Mouse (Mus musculus): ENCODE data around the gene Mipol1.

The Mipol1 gene

DNA sequence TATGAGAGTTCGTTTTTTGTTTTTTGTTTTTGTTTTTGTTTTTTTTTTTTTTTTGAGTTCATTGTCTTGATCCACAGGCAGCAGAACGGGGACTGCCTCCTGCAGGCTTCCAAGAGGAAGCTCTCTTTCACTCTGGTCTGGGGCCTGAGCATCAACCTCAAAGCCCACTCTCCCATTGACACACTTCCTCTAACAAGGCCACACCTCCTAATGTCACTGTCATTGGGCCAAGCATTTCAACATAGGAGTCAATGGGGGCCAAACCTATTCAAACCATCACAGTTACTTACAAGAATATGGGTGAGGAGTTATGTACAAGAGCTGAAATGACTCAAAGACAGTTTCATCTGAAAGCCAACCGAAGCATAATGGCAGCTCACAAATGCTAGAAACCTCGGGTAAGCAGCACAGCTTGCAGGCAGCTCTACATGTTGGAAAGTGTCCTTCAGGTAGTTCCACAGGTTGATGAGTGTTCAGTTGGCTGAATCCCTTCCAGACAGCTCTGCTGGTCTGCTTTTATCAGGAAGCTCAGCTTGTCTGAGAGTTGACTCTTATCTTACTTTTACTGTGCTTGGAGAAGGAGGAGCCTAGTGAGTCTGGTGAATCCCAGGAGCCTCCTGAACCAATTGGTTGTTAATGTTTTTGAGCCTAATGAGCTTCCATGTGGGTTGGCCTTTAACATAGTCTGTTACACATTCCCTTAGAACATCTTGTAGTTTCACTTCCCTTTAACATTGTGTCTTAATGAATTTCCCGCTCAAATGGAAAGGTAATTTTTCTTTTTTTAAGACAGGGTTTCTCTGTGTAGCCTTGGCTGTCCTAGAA is 13.7 kb downstream of the Mipol1 start:
- in situ Hi-C loops (cut with MseI, MboI) = no loop called here

DNA sequence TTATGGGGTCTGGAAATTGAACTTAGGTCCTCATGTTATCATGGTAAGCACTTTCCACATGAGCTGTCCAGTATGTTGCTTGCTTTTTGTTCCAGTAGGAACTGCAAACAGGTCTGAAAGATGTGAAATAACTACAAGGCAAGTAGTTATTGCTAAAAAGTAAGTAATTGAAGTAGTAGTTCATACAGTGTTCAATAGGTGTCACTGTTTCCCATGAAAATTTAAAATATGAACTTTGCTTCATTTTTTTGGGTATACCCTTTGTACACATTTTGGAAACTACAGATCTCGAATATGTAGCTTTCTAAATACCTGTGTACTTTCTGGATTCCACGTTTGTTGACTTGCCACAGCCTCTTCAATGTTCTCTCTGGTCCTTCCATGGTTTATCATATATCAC is 28.3 kb downstream of the Mipol1 start:
- in situ Hi-C loops (cut with MseI, MboI) = no loop called here

DNA sequence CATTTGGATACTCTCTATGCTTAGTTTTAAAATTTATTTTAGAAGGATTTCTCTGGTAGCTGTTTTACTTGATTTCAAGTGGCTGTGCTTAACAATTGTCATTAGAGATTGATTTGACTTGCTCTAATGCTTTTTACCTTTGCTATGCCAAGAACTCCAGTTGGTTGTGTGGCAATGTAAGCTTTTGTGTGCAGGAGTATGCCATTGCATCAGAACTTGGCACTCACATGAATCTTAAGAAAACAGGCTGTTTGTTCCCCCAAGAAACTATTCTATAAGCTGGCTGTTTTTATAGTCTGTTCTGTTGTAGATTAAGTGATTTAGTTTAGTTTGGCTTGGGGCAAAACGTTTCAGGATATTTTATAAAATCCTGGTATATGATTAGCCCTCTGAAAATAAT is 45.2 kb downstream of the Mipol1 start:
- in situ Hi-C loops (cut with MseI, MboI) = loop anchor here (25.0 kb wide), 2 partner anchors 262 to 512 kb away; partner anchors contain the start of gene Foxa1 (in 1 of the 2)

DNA sequence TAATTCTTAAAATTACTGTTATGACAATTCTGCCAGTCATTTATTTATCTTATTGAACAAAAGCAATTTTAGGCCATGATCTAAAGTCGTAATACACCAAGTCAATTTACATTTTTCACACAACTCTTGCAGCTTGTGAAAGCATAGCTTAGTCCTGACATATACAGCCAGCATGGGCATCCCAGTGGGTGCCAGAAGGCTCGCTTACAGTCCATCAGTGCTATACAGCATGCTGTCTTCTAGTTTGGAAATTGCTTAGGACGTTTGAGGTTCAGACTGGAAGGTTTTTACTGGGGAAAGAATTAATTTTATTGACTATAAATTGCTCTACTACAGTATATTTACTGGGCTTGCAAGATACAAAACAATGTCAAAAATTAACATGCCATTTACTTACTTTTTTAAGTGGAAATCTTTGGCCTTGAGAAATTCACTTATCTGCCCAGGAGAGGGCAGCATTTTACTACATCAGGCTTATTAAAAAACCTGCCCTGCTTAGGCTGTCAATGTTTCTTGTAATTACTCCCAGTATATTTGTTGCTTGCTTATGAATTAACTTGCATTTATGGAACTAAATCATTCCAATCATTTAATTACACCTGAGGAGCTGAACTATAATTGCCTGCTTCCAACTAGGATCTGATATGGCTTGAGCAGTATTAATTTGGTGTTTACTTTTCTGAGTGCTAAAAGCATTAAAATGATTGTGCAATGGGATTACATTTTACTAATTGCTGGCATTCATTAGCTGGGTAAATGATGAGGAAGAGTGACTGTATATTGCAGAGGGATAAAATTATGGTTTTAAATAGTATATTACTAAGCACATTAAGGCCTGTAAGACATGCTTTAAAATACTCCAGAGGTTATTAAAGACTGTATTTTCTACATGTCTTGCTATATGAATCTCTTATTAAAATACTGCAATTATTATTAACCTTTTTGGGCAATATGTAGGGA is 51.2 kb downstream of the Mipol1 start:
- in situ Hi-C loops (cut with MseI, MboI) = loop anchor here (10.0 to 25.0 kb wide), 3 partner anchors 256 to 506 kb away; partner anchors contain the start of gene Foxa1 (in 2 of the 2)

DNA sequence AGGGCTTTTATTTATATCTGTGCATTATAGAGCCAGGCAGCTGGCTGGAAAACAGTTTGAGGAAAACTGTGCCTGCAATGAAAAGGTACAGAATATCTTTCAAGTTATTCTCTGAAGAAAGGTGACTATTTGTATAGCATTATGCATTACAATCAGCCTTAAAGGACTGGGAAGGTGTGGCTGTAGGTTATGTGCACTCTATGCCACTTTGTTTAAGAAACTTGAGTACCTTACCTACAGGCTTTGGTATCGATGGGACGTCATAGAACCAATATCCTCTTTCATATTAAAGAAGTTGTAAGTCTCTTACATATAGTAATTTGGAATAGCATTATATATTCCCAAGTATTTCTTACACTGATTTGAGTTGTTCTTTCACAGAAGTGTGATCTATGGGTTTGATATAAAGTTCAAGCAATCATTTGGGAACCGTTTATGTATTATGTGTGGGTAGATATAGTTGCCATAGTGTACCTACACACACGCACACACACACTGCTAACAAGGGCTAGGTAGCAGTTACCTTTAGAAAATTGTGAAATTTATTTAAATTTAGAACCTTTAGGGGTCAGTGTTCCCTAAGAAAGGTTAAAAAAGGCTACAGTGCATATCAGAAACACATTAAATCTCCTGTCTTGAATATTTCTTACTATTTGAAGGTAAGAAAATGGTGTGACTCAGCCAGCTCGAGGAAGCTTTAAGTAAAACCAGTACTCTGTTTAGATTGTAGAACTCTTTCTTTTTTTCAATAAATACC is 55.3 kb downstream of the Mipol1 start:
- in situ Hi-C loops (cut with MseI, MboI) = loop anchor here (10.0 to 25.0 kb wide), 3 partner anchors 252 to 502 kb away; partner anchors contain the start of gene Foxa1 (in 2 of the 2)

DNA sequence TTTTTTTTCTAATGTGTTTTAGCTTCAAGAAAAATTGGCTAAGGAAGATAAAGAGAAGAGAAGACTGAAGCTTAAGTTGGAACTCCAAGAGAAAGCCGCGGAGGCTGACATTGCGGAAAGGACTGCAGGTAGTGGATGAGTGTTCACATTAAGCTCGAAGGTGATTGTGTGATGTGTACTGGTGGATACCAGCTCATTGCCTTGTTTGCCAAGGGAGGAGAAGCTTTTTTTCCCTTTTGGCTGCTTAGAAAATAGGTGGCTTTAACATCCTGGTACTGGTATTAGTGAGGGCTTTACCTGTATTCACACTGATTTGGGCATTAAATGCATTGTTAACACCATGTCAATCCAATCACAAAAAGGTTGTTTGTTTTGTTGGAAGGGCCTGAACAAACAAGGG is 77.1 kb downstream of the Mipol1 start:
- in situ Hi-C loops (cut with MseI, MboI) = no loop called here

DNA sequence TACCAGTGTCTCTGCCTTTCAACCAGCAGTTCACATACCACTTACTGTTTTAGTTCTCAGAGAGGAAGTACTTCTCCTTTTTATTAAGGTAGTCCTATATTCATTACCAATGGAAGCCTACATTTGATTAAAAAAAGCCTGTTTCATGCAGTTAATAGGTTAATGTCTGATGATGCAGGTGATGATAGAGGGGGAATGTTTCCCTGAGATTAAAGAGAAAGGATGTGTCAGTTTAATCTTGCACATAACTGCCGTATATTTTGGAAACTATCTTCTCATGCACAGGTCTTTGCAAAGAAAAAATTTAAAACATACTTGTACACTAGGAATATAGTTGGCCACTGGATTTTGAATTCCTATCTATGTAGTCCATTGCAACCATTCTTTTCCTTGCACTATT is 77.5 kb downstream of the Mipol1 start:
- in situ Hi-C loops (cut with MseI, MboI) = no loop called here

DNA sequence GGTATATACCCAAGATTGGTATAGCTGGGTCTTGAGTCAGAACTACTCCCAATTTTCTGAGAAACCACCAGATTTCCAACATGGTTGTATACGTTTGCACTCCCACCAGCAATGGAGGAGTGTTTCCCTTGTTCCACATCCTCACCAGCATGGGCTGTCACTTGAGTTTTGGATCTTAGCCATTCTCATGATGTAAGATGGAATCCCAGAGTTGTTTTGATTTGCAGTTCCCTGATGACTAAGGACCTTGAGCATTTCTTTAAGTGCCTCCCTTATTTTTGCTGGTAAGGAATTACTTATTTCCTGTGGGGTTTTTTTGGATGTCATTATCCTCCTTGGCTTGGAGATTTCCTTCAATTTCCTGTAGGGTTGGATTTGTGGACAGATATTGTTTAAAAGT is 108.8 kb downstream of the Mipol1 start:
- in situ Hi-C loops (cut with MseI, MboI) = no loop called here

DNA sequence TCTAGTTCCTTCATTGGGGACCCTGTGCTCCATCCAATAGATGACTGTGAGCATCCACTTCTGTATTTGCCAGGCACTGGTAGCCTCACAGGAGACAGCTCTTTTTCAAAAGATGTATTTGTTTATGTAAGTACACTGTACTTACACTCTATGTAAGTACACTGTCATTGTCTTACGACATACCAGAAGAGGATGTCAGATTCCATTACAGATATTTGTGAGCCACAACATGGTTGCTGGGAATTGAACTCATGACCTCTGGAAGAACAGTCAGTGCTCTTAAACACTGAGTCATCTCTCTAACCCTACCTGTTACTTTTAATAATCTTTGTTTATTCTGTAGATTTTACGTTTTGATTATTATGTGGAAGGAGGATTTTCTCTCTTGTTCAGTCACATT is 109.9 kb downstream of the Mipol1 start:
- in situ Hi-C loops (cut with MseI, MboI) = no loop called here

DNA sequence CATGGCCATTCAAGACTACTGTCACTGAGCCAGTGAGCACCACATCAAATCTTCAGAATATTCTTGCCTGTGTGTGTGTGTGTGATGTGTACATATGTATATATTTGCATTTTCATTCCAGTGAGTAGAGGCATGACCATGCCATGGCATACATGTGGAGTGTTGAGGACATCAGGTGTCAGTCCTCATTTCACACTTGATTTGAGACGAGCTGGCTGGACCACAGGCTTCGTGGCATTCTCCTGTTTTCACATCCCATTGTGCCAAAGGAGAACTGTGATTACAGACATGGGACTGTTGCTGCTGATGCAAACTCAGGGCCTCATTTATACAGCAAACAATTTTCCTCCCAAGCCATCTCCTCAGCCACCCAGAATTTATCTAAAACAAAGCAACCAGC is 132.5 kb downstream of the Mipol1 start:
- in situ Hi-C loops (cut with MseI, MboI) = no loop called here

DNA sequence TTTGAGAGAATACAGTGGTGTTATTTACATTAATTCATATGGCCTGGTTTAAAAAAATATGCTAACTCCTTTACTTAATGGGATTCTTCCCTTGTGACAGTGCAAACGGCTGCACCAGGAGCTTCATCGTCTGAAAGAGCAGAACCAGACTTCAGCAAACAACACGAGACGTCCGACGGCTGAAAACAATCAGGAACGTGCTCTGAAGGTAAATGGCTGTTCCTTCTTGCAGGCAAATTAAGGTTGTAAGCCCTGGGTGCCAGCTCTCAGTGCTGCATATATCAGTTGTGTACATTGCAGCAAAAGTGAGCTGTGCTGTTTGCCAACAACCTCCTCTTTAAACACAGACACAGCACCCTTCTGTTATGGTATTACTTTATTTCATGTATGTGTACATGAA is 133.8 kb downstream of the Mipol1 start:
- in situ Hi-C loops (cut with MseI, MboI) = no loop called here

DNA sequence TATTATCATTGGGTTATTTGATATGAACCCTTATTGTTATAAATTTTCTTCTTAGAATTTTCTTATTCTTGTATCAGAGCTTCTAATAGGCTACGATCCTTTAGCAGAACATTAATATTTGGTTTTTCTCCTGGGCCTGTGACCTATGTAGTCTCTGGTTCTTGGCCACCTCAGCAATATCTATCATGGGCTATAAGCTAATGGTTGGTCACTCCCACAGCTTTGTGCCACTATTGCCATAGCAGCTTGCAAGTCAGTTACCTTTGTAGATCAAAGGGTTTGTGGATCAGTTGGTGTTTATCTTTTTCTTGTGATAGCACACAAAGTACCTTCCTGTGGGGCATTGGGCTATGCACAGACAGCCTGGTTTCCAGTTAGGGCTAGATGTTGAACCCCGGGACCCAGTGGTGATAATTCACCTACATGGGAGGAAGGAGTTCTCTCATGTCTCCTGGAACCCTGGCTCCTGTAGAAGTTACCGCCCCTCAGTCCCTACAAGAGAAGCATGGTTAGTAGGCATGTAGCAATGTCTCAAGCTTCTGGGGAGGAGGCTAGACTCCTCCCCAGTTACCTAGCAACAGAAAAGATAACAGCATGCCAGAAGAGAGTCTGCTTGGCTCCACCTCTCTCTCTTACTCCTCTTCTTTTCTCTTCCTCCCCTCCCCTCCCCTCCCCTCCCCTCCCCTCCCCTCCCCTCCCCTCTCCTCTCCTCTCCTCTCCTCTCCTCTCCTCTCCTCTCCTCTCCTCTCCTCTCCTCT is 141.7 kb downstream of the Mipol1 start:
- in situ Hi-C loops (cut with MseI, MboI) = no loop called here

DNA sequence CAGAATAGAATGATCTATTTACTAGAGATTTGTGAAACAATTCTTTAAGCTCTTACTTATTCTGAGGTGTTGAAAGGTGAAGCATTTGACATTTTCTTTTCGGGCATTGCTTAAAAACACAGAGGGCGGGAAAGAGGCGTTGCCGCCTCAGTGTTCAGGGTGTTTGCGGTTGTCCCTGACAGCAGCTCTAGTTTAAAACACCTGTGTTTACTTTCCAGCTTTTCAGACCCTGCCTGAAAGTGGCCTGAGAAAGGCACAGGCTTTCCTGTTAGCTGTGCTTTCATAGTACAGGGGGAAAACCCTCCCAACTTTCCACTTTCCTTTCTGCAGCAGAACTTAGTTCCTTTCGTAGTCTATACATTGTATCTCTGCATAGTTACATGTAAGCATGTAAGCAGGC is 152.6 kb downstream of the Mipol1 start:
- in situ Hi-C loops (cut with MseI, MboI) = no loop called here

DNA sequence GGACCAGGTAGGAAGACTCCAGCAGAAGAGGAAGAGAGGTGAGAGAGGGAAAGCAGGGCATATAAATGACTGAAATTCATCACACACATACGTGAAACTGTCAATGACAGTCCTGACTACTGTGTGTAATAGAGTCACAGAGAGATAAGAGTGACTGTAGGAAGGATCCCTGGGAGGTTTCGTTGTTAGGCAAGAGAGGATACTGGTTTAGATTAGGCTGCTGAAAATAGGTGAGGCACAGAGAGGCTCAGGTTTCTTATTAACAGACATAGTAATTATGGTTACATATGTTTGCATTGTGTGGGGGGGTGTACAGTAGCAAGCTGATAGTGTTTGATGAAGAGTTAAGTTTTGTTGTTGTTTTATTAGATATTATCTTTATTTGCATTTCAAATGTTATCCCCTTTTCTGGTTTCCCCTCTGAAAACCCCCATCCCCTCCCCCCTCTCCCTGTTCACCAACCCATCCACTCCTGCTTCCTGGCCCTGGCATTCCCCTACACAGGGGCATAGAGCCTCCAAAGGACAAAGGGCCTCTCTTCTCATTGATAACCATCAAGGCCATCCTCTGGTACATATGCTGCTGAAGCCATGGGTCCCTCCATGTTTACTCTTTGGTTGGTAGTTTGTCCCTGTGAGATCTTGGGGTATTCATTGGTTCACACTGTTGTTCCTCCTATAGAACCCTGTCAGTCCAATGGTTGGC is 157.5 kb downstream of the Mipol1 start:
- in situ Hi-C loops (cut with MseI, MboI) = no loop called here

DNA sequence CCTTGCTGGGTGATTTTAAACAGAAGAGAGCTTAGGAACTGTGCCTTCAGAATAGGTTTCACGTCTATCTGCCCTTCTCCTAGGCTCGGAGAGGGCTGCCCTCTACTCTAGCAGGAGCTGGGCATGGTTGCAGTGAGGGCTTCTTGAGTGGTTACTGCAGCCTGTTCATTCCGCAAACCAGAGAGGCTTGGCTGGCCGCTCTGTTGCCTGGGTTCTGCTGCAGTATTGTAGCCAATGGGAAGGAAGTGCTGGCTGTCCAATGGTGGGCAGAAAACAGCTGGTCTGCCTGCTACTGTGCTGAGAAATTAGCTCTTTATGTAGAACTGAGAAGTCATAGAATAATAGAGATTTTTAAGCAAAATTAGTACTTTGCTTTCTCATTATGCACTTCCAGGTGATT is 169.3 kb downstream of the Mipol1 start:
- in situ Hi-C loops (cut with MseI, MboI) = no loop called here

DNA sequence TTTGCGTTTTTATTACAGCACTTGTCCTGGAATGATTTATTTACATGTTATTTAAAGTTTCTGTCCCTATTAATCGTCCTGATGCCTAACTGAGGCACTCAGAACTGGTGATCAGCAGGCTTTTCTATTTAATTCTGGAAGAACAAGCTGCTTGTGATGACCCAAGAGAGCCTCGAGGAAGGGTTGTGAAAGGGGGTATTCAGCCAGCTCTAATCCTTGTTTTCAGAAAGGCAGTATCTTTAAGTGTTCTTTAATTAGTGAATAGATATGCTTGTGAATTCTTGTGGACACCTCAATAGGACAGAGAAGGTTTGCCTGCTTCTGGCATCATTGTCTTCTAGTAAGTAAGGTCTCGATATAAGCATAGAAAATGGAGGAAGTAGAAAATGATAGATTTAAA is 170.0 kb downstream of the Mipol1 start:
- in situ Hi-C loops (cut with MseI, MboI) = no loop called here

DNA sequence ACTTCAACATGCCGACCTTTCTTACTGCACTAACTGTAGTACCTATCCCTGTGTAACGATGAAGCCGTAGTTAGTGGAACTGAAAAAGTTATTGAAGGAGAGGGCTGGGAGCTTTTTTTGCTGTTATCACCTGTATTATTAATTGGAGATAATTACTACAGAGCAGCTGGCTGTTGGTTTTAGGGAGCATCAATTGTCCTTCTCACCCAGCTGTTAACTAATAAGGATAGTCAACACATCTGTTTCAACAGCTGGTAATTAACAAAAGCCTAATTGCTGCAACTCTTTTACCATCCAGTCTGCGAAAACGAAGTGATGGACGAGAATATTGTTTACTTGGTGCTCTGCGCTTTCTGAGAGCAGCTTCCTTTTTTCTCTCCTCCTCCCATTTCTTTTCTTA is 170.9 kb downstream of the Mipol1 start:
- in situ Hi-C loops (cut with MseI, MboI) = no loop called here

DNA sequence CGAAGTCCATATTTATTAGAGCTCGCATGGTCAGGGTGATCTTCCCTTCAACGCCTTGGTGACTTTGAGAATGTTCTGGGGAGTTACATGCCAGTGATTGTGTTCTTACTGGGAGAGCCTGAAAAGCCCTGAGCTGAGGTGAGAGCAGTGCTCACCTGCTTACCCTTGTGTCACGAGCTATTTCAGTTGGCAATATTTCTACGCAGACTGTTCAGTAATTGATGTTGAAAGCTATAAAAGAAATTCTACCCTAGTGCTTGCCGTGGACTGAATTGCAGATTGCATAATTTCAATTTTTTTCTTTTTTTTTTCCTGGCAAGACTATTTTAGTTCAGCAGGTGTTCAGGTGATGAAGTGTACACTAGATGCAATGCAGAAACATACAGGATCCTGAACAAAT is 172.1 kb downstream of the Mipol1 start:
- in situ Hi-C loops (cut with MseI, MboI) = no loop called here

DNA sequence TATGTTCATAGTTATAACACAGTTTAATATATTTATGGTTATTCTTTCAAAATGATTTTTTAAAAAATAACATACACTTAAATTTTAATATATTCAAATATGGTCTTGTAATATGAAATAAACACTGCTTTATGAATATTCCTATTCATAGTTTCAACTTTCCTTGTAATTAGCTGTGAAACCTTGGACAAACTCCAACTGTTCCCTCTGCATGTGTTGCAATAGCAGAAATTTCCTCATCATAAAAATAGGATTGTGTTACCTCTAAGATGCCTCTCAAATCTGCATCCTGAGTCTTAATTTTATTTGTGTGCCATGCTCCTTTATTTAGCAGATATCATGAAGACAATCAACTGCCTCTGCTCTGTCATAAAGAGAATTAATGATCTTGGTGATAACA is 179.7 kb downstream of the Mipol1 start:
- in situ Hi-C loops (cut with MseI, MboI) = no loop called here

DNA sequence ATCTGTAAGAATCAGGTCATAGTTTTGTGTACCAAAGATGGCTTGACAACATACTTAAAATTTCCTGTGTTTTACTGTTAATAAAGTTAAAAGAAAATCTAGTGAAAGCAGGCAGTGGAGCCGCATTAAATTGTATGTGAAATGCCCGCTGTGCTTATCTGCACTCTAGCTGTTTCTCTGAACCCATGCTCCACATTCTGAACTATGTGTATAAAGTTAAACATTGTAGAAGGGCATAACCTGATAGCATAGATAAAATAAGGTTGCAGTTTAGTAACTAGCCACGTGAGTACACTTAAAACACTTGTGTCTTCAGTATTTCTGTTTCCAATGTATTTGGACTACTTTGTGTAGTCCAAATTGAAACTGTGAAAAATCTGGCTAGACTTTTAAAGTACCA is 183.6 kb downstream of the Mipol1 start:
- in situ Hi-C loops (cut with MseI, MboI) = no loop called here
